Mouse (Mus musculus) frontal cortex, adult 2 months (tissue): ENCODE data around the gene Tmem201. TPM values are rescaled to one million over a fixed set of nuclear protein-coding genes. Genes with fewer than 3 reads are reported as not detected.
"Not testable (repeated sequence)": the region's sequence is repeated elsewhere in the genome, so short reads cannot be mapped to it uniquely, and the experiment has no call there.

Experiments used
- DNase-seq, 2 experiments: peaks; one replicate each; pipeline ENCODE4 v3.0.0; 2022; ENCODE audit warnings: low spot score in 1 of 2; ENCODE audit errors: extremely low spot score in 1 of 2
- polyA plus RNA-seq: library from polyadenylated mRNA; depleted of rRNA; stranded (reverse); fragments of >200 nt; gene quantifications from 2 replicates; pipeline ENCODE4 v1.2.3, GENCODE M21; 2012; rRNA removed

Tmem201 gene
- polyA plus RNA-seq: 78.2 and 79.6 TPM in 2 replicates

DNA sequence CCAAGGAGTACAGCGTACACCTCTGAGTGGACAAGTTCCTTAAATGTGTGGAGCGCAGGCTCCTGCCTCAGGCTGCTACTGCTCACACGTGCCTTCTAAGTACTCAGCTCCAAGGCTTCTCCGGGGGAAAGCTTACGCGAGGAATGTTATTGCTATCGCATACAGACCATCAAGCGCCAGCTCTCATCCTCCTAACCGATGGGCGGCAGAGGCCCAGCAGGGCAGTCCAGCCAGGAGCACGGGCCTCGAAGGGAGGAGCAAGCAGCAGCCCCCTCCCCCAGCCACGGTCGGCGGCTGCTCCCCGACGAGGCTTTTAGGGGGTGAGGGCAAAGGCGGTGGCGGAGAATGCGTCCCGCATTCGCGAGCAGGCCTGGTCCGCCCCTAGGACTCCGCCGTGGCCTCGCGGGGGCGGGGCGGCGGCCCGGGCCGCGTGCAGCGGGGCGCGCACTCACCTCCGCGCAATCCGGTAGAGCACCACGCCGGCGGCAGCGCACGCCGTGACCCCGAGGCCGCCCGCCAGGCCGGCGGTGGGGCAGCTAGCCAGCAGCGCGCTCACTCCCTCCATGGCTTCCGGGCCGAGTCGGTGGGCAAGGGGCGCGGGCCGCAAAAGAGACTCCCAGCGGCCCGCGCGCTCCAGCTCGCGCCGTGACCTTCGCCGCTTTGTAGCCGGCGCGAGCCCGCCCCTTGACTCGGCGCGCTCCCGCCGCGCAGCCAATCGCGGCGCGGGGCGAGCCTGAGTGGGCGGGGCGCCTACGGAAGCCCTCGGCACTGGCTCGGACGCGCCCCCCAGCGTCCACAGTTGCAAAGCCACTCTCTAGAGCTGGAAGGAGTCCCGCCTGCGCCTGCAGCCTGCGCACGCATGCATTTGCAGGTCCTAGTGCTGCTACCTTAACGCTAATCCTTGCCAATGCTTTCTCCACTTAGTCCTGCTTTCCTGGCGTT is at the start of gene Tmem201:
Tmem201 (minus strand) TSS at position 662 of the 942 bp plus-strand sequence.
- DNase-seq: peak; percentile 90 to 97

DNA sequence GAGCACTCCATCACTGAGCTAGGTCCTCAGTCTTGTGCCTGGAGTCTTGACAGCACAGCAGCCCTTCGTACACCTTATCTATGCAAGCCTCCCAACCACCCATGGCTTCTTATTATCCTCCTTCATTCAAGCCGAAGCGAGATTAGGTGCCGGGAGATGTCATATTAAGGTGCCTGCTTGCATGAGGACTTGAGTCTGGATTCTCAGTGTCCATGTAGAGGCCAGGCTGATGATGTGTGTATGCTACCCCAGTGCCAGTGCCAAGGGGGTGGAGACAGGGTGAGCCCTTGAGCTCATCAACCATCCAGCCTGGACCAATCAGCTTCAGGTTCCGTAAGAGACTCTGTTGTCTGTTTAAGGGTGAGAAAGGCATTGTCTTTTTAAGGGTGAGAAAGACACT is 47.1 kb upstream of the Tmem201 start:
- no peak for DNase-seq

DNA sequence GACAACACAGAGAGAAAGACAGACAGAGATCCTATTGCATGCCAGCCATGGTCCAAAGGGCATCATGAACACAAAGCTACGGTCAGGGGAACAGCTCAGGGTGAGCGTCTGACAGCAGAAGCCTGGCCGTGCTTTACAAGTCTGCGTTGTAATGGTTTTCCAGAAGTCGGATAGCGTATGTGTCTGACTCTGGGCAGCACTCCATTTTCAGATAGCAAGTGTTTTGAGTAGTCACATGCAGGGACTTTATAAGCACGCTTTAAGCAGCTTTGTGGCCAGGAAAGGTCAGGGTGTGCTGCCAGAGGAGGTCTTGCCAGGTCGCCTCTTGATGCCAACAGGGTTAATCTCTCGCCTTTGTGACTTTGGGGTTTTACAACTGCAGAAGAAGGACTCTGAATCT is 46.5 kb upstream of the Tmem201 start:
- DNase-seq: no peak

DNA sequence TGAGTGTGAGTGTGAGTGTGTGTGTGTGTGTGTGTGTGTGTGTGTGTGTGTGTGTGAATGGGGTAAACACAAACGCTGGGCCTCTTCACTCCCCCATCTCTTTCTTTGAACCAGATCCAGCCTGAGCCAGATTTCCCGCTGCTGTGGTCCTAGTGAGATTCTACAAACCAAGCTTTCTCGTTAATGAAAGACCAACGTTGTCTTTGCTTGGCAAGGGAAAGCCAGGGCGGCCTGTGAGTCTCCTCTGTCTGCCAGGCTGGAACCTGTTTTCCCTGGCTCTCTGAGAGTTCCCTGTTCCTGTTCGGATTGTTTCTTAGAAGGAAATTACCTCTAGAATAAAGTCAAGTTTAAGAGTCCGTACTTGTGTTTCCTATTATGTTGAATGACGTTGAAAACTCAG is 45.1 kb upstream of the Tmem201 start:
- DNase-seq: no peak

DNA sequence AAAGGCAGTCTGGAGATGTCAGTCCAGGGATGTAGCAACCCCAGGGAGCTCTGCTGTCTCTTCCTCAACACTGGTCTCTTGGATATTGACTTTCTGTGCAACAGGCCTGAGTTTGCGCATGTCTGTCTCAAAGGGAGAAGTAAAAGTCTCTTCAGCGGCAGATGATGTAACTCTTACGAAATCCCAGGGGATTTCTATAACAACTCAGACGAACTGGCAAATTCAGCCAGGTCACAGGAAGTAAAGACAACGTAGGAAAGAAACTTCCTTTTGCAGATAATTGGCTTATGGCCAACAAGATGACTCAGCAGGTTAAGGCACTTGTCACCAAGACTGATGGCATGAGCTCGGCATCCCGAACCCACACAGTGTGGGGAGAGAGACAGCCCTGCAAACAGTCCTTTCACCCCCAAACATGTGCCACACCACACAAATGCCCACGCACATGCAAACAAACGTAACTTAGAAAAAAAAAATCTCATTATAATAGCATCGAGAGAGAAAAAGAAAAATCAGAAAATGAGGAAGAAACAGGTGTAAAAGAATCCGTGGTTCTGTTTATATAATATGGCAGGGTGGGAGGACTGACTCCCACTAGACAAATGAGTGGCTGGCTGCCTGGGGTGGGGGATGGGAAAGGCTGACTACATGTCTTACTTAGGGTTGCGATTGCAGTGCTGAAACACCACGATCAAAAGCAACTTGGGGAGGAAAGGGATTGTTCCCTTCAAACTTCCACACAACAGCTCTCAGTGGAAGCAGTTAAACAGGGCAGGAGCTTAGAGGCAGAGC is 42.9 kb upstream of the Tmem201 start:
- DNase-seq: no peak

DNA sequence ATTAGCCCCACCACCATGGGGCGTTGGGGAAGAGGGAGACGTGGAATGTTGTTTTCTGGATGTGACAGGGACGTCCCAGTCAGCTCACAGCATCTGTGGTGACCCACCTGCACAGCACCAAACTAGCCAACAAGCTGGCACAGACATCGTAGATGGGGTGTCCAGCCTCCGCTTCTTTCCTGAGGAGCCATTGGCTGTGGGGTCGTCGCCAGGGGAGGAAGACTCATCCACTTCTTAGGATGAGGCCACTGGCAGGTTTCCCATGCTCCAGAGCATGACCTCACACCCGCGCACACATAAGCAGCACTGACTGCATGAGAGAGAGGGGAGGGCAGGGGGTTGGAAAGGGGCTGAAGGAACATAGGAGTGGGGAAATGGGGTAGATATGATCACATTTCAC is 42.1 kb upstream of the Tmem201 start:
- no peak for DNase-seq

DNA sequence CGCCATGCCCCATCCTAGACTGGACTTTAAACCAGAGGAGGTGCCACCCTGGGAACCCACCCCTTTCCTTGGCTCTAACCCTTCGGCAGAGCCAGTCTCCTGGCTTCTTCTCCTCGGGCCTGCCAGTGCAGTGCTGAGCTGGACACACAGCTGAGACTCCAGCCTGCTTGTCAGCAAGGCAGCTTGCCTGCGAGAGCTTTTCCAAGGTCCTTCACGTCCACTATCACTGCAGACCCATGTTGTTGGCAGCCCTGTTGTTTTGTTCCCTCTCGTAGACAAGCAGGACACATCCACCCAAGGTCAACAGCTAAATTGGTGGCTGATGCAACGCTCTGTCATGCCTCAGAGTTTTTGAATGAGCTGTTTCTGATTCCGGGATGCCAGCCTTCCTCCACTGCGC is 39.3 kb upstream of the Tmem201 start:
- DNase-seq: no peak

DNA sequence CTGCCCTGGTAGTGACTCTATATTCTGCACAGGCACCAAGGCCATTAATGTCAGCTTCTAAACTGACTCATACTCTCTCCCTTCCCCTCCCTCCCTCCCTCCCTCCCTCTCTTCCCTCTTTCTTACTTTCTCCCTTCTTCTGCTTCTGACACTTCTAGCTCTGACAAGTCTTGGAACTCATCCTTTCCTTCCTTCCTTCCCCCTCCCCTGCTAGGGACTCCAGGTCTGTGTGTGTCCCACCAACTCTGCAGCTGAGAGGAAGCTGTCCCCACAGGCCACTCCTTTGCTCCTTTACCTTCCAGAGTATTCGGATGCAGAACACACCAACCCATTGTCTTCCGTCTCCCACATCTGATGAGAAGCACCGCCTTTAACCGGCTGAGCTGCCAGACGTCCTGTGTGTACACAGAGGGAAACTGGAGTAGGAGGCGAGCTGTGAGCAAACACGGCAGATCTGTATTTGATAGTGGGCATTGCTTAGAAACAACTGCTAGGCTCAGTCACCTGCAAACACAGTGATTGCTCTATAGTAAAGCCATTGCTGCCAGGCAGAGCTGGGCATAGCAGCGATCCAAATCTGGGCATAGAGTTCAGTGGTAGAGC is 38.0 kb upstream of the Tmem201 start:
- no peak for DNase-seq

DNA sequence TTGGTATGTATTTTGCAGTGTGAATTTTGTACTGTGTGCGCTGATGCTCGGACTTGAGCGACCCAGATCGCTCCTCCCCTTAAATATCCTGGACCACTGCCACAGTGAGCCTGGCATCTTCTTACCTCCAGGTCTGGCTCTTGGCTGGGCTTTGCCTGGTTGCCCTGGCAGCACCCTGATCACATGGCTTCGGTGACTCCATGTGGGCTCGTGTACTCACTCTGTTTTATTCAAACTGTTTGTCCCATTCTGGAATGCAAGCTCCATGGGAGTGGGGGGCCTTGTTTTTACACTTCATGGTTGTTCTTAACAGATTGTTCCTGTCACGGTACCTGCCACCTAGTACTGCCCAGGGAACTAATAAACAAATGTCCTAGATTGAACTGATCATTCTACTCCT is 37.5 kb upstream of the Tmem201 start:
- no peak for DNase-seq

DNA sequence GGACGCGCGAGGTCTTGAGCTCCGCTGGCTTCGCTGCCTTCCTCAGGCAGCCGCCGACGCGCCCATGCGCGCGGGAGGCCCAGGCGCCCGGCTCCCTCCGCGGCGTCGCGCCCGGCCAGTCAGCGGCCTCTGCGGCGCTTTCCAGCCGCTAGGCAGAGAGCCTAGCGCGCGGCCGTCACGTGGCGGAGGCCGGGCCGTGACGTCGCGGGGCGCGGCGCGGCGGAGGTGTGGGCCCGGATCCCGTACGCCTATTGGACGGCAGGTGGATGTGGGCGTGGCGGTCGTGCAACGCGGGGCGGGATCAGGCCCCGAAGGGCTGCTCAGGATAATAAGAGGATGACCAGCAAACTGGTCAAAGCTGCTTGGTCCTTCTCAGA is 36.2 kb upstream of the Tmem201 start, which contains the start of gene Slc25a33:
Slc25a33 (minus strand) TSS at position 184 of the 377 bp plus-strand sequence.
- DNase-seq: peak; percentile 89 to 96

DNA sequence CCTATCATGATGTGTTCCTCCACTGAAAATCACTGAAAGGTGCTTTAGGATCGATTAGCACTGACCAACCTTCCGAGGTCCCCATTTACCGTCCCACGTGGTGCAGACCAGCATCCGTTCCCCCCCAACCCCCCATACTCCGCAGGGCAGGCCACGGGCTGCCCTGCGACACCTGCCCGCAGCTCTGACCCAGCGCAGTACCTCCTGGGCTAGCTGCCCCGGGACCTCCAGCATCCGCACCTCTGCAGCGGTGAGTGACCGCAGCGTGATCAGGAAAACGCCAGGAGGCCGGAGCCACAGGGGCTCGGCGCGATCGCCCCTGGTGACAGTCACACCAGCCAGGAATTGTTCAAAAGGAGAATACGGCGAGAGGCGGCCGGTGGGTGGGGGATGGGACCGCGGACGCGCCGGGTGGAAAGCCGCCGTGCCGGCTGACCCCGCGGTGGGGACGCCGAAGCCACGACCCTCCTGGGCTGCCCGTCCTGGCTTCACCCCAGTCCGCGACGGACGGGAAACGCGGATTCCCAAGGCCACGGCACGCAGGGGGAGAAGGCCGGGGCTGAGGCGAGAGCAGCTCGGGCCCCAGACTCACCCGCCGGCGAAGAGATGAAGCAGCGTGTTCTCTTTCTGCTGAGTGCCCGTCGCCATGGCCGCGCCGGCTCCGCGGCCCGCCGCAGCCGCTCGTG is 35.7 kb upstream of the Tmem201 start:
- no peak for DNase-seq

DNA sequence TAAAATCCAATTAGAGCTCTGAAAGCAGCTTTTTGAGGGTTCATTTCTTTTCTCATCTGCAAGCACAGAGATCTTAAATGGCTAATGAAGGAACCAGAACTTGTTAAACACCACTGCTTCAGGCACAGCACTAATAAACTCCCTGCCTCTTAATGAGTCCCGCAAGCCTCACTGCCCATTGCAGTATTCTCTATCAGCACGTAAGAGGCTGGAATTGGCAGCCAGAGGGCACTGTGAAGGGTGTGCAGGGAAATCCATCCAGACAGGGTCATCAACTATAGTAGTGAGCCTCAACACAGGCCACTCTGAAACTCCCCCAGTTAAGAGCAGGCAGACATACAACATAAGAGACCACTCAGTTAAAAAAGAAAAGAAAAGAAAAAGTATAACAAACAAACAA is 34.5 kb upstream of the Tmem201 start:
- DNase-seq: no peak

DNA sequence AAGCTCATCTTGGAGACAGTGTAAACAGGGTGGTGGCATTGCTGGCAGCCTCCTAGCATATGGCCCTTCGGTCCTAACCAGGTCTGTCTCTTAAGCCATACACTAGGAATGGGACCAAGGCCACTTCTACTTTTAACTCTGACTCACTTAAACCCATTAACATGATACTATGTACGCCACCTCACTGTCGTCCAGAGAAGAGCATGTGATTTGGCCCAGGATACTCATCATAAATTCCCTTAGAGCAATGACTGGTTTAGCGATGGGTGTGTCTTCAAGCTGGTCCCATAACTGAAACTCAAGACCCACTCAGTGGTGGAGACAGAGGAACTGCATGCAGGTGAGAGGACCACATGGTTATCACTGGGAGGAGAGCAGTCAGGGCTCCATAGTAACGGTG is 27.4 kb upstream of the Tmem201 start:
- no peak for DNase-seq

DNA sequence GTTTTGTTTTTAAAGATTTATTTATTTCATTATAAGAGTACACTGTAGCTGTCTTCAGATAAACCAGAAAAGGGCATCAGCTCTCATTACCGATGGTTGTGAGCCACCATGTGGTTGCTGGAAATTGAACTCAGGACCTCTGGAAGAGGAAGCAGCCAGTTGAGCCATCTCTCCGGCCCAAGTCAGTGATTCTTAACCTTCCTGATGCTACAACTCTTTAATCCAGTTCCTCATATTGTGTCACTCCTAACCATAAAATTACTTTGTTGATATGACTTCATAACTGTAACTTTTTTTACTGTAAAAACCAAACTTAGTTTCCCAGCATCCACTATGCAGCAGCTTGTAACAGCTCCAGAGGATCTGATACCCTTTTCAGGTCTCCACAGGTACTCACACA is 25.5 kb upstream of the Tmem201 start:
- DNase-seq: no peak

DNA sequence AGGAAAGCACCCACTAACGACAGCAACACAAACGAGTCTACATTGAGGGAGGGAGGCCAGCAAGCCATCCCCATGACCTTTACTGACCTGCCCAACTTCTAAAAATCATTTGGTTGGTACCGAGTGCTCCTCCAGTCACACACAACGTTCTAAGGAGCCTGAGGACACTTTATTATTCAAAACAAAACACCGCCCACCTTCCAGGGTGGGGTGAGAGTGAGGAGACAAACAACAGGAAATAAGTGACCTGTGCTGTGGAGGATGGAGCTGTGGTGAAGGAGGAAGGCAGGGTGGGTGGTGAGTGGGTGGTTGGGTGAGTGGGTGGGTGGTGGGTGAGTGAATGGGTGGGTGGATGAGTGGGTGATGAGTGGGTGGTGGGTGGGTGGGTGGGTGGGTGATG is 21.7 kb upstream of the Tmem201 start:
- DNase-seq: no peak

DNA sequence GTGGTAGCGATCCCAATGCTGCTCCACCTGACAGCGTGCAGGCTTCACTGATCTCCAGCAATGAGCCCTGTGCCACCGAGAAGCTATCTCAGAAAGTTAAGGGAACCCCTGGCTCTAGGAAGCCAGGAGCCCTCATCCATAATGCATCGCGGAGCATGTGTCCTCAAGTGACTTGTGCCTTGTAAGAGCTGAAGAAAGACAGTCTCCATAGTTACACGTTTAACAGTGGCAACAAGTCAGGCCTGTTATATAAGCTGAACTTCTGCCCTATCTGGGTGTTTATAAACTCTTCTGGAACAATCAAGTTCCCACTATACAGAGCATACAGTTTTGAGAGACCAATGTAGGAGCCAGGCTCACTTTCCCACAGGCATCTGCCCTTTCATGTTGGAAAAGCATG is 20.6 kb upstream of the Tmem201 start:
- peak in 1 of 2 experiments; percentile 42 for DNase-seq

DNA sequence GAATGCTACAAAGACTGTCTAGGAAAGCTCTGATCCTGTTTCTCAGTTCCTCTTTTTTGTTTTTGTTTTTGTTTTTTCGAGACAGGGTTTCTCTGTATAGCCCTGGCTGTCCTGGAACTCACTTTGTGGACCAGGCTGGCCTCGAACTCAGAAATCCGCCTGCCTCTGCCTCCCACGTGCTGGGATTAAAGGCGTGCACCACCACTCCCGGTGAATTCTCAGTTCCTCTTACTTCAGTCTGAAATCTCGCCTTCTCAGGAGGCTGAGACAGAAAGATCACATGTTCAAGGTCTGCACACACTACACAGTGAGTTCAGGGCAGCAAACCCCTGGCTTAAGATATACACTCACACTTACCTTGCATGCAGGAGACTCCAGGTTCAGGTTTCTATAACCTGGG is 18.7 kb upstream of the Tmem201 start:
- not testable (repeated sequence) for DNase-seq

DNA sequence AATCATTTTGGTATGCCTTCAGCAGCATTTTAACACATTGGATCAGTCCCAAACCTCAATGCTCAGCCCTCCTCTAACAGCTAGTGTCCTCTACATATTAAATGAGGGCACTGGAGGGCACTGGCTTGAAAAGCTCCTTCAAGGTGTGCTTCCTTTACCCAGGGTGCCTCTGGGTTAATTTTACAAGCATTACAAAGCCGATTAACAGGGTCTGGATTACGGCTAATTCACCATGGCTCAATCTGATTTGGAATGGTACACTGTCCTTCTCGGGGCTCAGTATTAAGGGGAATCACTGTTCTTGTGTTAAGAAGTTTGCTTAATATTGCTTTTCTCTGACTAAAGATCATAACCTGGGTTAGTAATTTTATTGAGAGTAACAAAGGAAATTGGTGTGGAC is 15.0 kb upstream of the Tmem201 start:
- DNase-seq: no peak

DNA sequence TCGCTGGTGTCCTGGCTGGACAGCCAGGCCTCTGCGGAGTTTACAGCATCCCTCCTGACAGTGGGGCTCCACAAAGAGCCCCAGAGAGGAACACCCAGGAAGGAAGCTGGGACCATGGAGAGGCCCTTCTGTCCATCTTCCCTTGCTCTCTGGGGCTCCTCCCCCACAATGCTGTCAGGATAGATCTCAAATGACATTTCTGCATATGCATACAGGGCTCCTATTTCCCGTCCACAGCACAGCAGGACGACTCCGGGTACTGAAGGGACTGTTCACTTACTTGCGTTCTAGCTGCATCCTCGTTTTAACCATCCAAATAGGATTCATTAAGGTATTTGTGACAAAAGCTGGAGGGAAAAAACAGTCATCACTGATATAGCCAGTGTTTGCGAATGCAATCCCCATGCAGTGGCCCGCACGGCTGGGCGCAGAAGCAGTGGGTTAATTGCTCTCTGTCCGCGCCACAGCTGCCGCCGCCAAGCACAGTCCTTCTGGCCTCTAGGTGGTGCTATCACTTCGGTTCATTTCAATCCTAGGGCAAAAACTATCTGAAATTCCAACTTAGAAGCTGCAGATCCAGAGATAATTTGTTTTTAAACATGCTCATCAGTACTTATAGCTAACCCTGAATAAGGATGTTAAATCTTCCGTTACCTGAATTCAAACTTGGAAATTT is 14.4 kb upstream of the Tmem201 start:
- peak in 1 of 2 experiments; percentile 84 for DNase-seq

DNA sequence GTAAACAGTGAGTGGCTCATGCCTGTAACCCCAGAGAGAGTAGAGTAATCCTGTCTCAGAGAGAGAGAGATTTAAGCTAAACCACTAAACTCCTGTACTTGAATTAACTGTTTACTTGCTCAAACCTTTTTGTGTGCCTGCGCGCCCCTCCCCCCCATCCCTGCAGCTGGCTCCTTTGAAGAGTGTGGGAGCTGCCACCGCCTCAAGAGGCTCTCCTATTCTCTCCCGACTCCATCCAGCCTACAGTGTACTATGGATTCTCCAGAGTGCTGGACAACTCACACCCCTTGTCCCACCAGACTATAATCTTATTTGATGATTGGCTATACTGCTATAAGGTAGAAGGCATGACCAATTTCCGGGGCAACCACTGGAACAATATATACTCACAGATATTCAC is 12.8 kb upstream of the Tmem201 start:
- no peak for DNase-seq
